Mouse (Mus musculus): ENCODE results near the gene Mrps18b. TPM values are rescaled to one million over a fixed set of nuclear protein-coding genes. Genes with fewer than 3 reads are reported as not detected.

Mrps18b gene
- polyA plus RNA-seq, 1 experiment = not detected

- WGBS = 21% methylated on average over 7 of the region's 7 CpGs
- Histone ChIP-seq H3K4me1 (ENCODE audit: control insufficient read depth, insufficient read depth, low read length) (peaks cover 51% of the 10 kb centered on the region), H3K27ac (ENCODE audit: insufficient read depth, low read depth, low read length) (peak overlapping the region; percentile 17; the same call in 1 of the 2 replicates)
These were observed 46.7 kb downstream of the Mrps18b start for GRCm38 (mm10) chr17:35869346-35870067.

GRCm38 (mm10) chr17:35868961-35869345, 47.2 kb downstream of the Mrps18b start:
- WGBS = 17% methylated on average over 7 of the region's 7 CpGs
- TF ChIP-seq POLR2A (IDR thresholded peaks at IDR 0.05; ENCODE audit: insufficient read depth, low read depth, low read length) (no peak), CTCF (IDR thresholded peaks at IDR 0.05; ENCODE audit: insufficient read depth, low read depth, low read length) (no peak)
- H3K27ac ChIP-seq (ENCODE audit: insufficient read depth, low read depth, low read length) = peak overlapping the region; percentile 17; the same call in 1 of the 2 replicates
- peak overlapping the region; percentile 53 for H3K4me3 ChIP-seq (ENCODE audit: insufficient read depth, low read depth, low read length)
- peaks cover 51% of the 10 kb centered on the region for H3K4me1 ChIP-seq (ENCODE audit: control insufficient read depth, insufficient read depth, low read length)

More at GRCm38 (mm10) chr17:35869346-35870067, 46.7 kb downstream of the Mrps18b start:
- no peak for TF ChIP-seq CTCF (IDR thresholded peaks at IDR 0.05; ENCODE audit: insufficient read depth, low read depth, low read length)
- H3K4me3 ChIP-seq (ENCODE audit: insufficient read depth, low read depth, low read length) = peak overlapping the region; percentile 53

GRCm38 (mm10) chr17:35868165-35868820, 47.9 kb downstream of the Mrps18b start:
- Histone ChIP-seq H3K4me3 (ENCODE audit: insufficient read depth, low read depth, low read length) (peak overlapping the region; percentile 53), H3K4me1 (ENCODE audit: control insufficient read depth, insufficient read depth, low read length) (peaks cover 47% of the 10 kb centered on the region), H3K27ac (ENCODE audit: insufficient read depth, low read depth, low read length) (peak overlapping the region; percentile 17; the same call in 1 of the 2 replicates)
- no peak for TF ChIP-seq CTCF (IDR thresholded peaks at IDR 0.05; ENCODE audit: insufficient read depth, low read depth, low read length)
- 43% methylated on average over 17 of the region's 17 CpGs for WGBS

GRCm38 (mm10) chr17:35866911-35867890, 49.0 kb downstream of the Mrps18b start:
- TF ChIP-seq CTCF (IDR thresholded peaks at IDR 0.05; ENCODE audit: insufficient read depth, low read depth, low read length) (no peak), POLR2A (IDR thresholded peaks at IDR 0.05; ENCODE audit: insufficient read depth, low read depth, low read length) (no peak)
- Histone ChIP-seq H3K4me1 (ENCODE audit: control insufficient read depth, insufficient read depth, low read length) (peaks cover 47% of the 10 kb centered on the region), H3K27ac (ENCODE audit: insufficient read depth, low read depth, low read length) (peak overlapping the region; percentile 75), H3K4me3 (ENCODE audit: insufficient read depth, low read depth, low read length) (peak overlapping the region; percentile 53)
- 27% methylated on average over 26 of the region's 26 CpGs for WGBS

- peaks cover 47% of the 10 kb centered on the region for H3K4me1 ChIP-seq (ENCODE audit: control insufficient read depth, insufficient read depth, low read length)
- H3K4me3 ChIP-seq (ENCODE audit: insufficient read depth, low read depth, low read length) = peak overlapping the region; percentile 53
- H3K27ac ChIP-seq (ENCODE audit: insufficient read depth, low read depth, low read length) = peak overlapping the region; percentile 75
- under 1% methylated on average over 38 of the region's 38 CpGs for WGBS
- no peak for TF ChIP-seq POLR2A (IDR thresholded peaks at IDR 0.05; ENCODE audit: insufficient read depth, low read depth, low read length)
- TF ChIP-seq CTCF (IDR thresholded peaks at IDR 0.05; ENCODE audit: insufficient read depth, low read depth, low read length) = no peak
These were observed 49.8 kb downstream of the Mrps18b start for GRCm38 (mm10) chr17:35866281-35866831.

GRCm38 (mm10) chr17:35865481-35866280, 50.5 kb downstream of the Mrps18b start, which contains the start of gene Ppp1r18:
Gene Ppp1r18 (plus strand): TSS chr17:35865593.
- under 1% methylated on average over 47 of the region's 48 CpGs for WGBS
- TF ChIP-seq CTCF (IDR thresholded peaks at IDR 0.05; ENCODE audit: insufficient read depth, low read depth, low read length) = no peak
- TF ChIP-seq POLR2A (IDR thresholded peaks at IDR 0.05; ENCODE audit: insufficient read depth, low read depth, low read length) = no peak
- Histone ChIP-seq H3K4me1 (ENCODE audit: control insufficient read depth, insufficient read depth, low read length) (peaks cover 47% of the 10 kb centered on the region), H3K4me3 (ENCODE audit: insufficient read depth, low read depth, low read length) (peak within 1 kb of the TSS; percentile 53), H3K27ac (ENCODE audit: insufficient read depth, low read depth, low read length) (peak within 1 kb of the TSS; percentile 29)

- no peak overlapping the region for H3K27ac ChIP-seq (ENCODE audit: insufficient read depth, low read depth, low read length)
These were observed 51.3 kb downstream of the Mrps18b start for GRCm38 (mm10) chr17:35864832-35865353.

More at GRCm38 (mm10) chr17:35864832-35865353, 51.3 kb downstream of the Mrps18b start:
- H3K4me1 ChIP-seq (ENCODE audit: control insufficient read depth, insufficient read depth, low read length) = peaks cover 40% of the 10 kb centered on the region
- 35% methylated on average over 10 of the region's 10 CpGs for WGBS
- H3K4me3 ChIP-seq (ENCODE audit: insufficient read depth, low read depth, low read length) = no peak overlapping the region
- TF ChIP-seq POLR2A (IDR thresholded peaks at IDR 0.05; ENCODE audit: insufficient read depth, low read depth, low read length) = no peak
- no peak for TF ChIP-seq CTCF (IDR thresholded peaks at IDR 0.05; ENCODE audit: insufficient read depth, low read depth, low read length)
